Mouse (Mus musculus) ES-E14 (cell line): ENCODE measurements around the gene Gm43552. TPM values are rescaled to one million over a fixed set of nuclear protein-coding genes. Genes with fewer than 3 reads are reported as not detected.
A peak's percentile ranks its signal among the peaks of the same experiment; 100 is the strongest.

Experiments
- DNase-seq: peaks from one replicate; pipeline ENCODE4 v3.0.0-alpha.2; 2013; ENCODE audit warnings: low read depth, low spot score
- H3K27ac ChIP-seq: 2 replicates; pipeline ENCODE4 v1.5.1; 2012; ENCODE audit warnings: low read depth, mild to moderate bottlenecking, low read length, moderate library complexity, mixed read lengths; ENCODE audit not compliant: poor library complexity, insufficient read depth, severe bottlenecking
- H3K36me3 ChIP-seq: 2 replicates; pipeline ENCODE4 v1.6.1; 2012; ENCODE audit warnings: mild to moderate bottlenecking, low read length, moderate library complexity, mixed read lengths; ENCODE audit not compliant: control insufficient read depth, poor library complexity, insufficient read depth, severe bottlenecking
- H3K4me1 ChIP-seq, 2 experiments: fragments of 150-350 bp in 1 of 2; sonication (generic) in 1 of 2; 2 replicates each; pipeline ENCODE4 v1.6.1; 2012; ENCODE audit warnings: low read length in 2 of 2, mild to moderate bottlenecking in 1 of 2, mixed read lengths in 1 of 2; ENCODE audit not compliant: control insufficient read depth in 2 of 2, insufficient read depth in 2 of 2, poor library complexity in 1 of 2
- H3K4me3 ChIP-seq, 2 experiments: fragments of 150-350 bp in 1 of 2; sonication (generic) in 1 of 2; 2 replicates each; pipeline ENCODE4 v1.5.1; 2012; ENCODE audit warnings: low read length in 2 of 2, low read depth in 1 of 2, mild to moderate bottlenecking in 1 of 2, mixed read lengths in 1 of 2; ENCODE audit not compliant: insufficient read depth in 1 of 2, poor library complexity in 1 of 2, severe bottlenecking in 1 of 2
- H3K9ac ChIP-seq: 2 replicates; pipeline ENCODE4 v1.6.1; 2012; ENCODE audit warnings: low read depth, mild to moderate bottlenecking, low read length, mixed read lengths; ENCODE audit not compliant: poor library complexity, insufficient read depth, severe bottlenecking
- H3K9me3 ChIP-seq: fragments of 150-350 bp; sonication (generic); 2 replicates; pipeline ENCODE4 v1.6.1; 2012; ENCODE audit warnings: low read depth, mild to moderate bottlenecking, low read length; ENCODE audit not compliant: control insufficient read depth, insufficient read depth
- CHD2 ChIP-seq: IDR thresholded peaks from 2 replicates; pipeline ENCODE4 v1.6.1; 2014; ENCODE audit warnings: mild to moderate bottlenecking, low read depth, low read length, inconsistent platforms
- HCFC1 ChIP-seq: IDR thresholded peaks from 2 replicates; pipeline ENCODE4 v1.6.1; 2012; ENCODE audit warnings: low read length, inconsistent platforms, borderline replicate concordance; ENCODE audit not compliant: insufficient read depth
- MAFK ChIP-seq: IDR thresholded peaks from 2 replicates; pipeline ENCODE4 v1.6.1; 2014; ENCODE audit warnings: mild to moderate bottlenecking, low read depth, low read length, inconsistent platforms; ENCODE audit not compliant: insufficient read depth
- ZC3H11A ChIP-seq: IDR thresholded peaks from 2 replicates; pipeline ENCODE4 v1.6.1; 2012; ENCODE audit warnings: low read depth, mild to moderate bottlenecking, inconsistent platforms, low read length, borderline replicate concordance
- ZNF384 ChIP-seq: IDR thresholded peaks from 2 replicates; pipeline ENCODE4 v1.6.1; 2012; ENCODE audit warnings: low read depth, low read length, inconsistent platforms
- in situ Hi-C, 2 experiments: fragments of 600-800 bp; cut with MboI; formaldehyde crosslinking; loops; one replicate each; pipeline ENCODE4 v1.15.1; 2025; ENCODE audit warnings: low sequenced_read_pairs in 2 of 2, inconsistent platforms in 1 of 2; ENCODE audit not compliant: unreplicated experiment in 2 of 2
- total RNA-seq: library from RNA; depleted of rRNA; stranded (reverse); fragments of 300-350 nt; gene quantifications from 2 replicates; pipeline ENCODE4 v1.2.3, GENCODE M21; 2012

Gene Gm43552
- total RNA-seq, 1 experiment: not detected

GRCm38 (mm10) chr5:65501407-65501806 is 8.8 kb upstream of the Gm43552 start:
- Histone ChIP-seq H3K9ac (no peak overlapping the region), H3K36me3 (no peaks in the 10 kb centered on the region), H3K4me3 (no peak overlapping the region), H3K9me3 (no peaks in the 10 kb centered on the region), H3K27ac (no peak overlapping the region), H3K4me1 (peaks cover 2 to 4% of the 10 kb centered on the region in 2 experiments; a peak in 1 of 4 replicates)
- no peak for DNase-seq
- in situ Hi-C loops: no loop called here
- no peak for TF ChIP-seq ZC3H11A
- TF ChIP-seq MAFK: no peak
- TF ChIP-seq HCFC1: no peak
- TF ChIP-seq CHD2: no peak

GRCm38 (mm10) chr5:65500231-65500630 is 7.6 kb upstream of the Gm43552 start:
- no peaks in the 10 kb centered on the region for H3K36me3 ChIP-seq
- no peak overlapping the region for H3K9ac ChIP-seq
- H3K27ac ChIP-seq: no peak overlapping the region
- peaks cover 0 to 4% of the 10 kb centered on the region in 2 experiments; a peak in 1 of 4 replicates for H3K4me1 ChIP-seq
- no peaks in the 10 kb centered on the region for H3K9me3 ChIP-seq
- H3K4me3 ChIP-seq: no peak overlapping the region
- no peak for TF ChIP-seq ZNF384
- no peak for DNase-seq
- in situ Hi-C loops: no loop called here

GRCm38 (mm10) chr5:65491767-65492715 is 592 bp downstream of the Gm43552 start:
- H3K4me1 ChIP-seq: peaks cover 2 to 4% of the 10 kb centered on the region in 2 experiments; a peak in 2 of 4 replicates
- DNase-seq: peak; percentile 27
- H3K9me3 ChIP-seq: no peaks in the 10 kb centered on the region
- 0 out of 2 replicates have a peak overlapping the region, but pooled peaks have one; percentile 15 for H3K27ac ChIP-seq
- peak overlapping the region; percentile 95 to 98 for H3K4me3 ChIP-seq
- TF ChIP-seq ZC3H11A (no peak), MAFK (no peak), ZNF384 (no peak), HCFC1 (no peak), CHD2 (no peak)
- in situ Hi-C loops: no loop called here
- no peaks in the 10 kb centered on the region for H3K36me3 ChIP-seq
- peak overlapping the region; percentile 85 for H3K9ac ChIP-seq

GRCm38 (mm10) chr5:65489830-65490229 is 2.8 kb downstream of the Gm43552 start:
- H3K9me3 ChIP-seq: no peaks in the 10 kb centered on the region
- no peak for TF ChIP-seq HCFC1
- no peak for TF ChIP-seq MAFK
- TF ChIP-seq ZNF384: no peak
- no peak for TF ChIP-seq ZC3H11A
- TF ChIP-seq CHD2: no peak
- H3K36me3 ChIP-seq: no peaks in the 10 kb centered on the region
- H3K27ac ChIP-seq: no peak overlapping the region
- peaks cover 5 to 6% of the 10 kb centered on the region in 2 experiments; a peak in 3 of 4 replicates for H3K4me1 ChIP-seq
- DNase-seq: no peak
- H3K9ac ChIP-seq: no peak overlapping the region
- H3K4me3 ChIP-seq: no peak overlapping the region
- in situ Hi-C loops: no loop called here
